Mouse (Mus musculus) heart, postnatal 0 days (tissue): ENCODE measurements around the gene Tor3a. TPM values are rescaled to one million over a fixed set of nuclear protein-coding genes. Genes with fewer than 3 reads are reported as not detected.

Experiments used
- ATAC-seq: fragments of 200-750 bp; cut with Nextera tagmentation; 2 replicates; pipeline ENCODE4 v1.8.0; 2017; ENCODE audit warnings: low read depth, moderate number of reproducible peaks, moderate library complexity; ENCODE audit not compliant: insufficient read depth
- DNase-seq: peaks from one replicate; pipeline ENCODE4 v3.0.0-alpha.2; 2016; ENCODE audit warnings: low spot score
- H3K27ac ChIP-seq: fragments of 300-500 bp; sonication (generic); 2 replicates; pipeline ENCODE4 v1.5.1; 2014; ENCODE audit warnings: low read depth, mild to moderate bottlenecking
- H3K27me3 ChIP-seq: fragments of 300-500 bp; sonication (generic); 2 replicates; pipeline ENCODE4 v1.6.1; 2014; ENCODE audit warnings: low read length, mixed read lengths; ENCODE audit not compliant: control insufficient read depth, insufficient read depth
- H3K36me3 ChIP-seq: fragments of 300-500 bp; sonication (generic); replicated peaks from 2 replicates; pipeline ENCODE4 v1.6.1; 2014; ENCODE audit warnings: low read length, mixed read lengths; ENCODE audit not compliant: control insufficient read depth, insufficient read depth
- H3K4me1 ChIP-seq: fragments of 300-500 bp; sonication (generic); 2 replicates; pipeline ENCODE4 v1.6.1; 2014; ENCODE audit warnings: antibody characterized with exemption; ENCODE audit not compliant: control insufficient read depth, insufficient read depth
- H3K4me2 ChIP-seq: fragments of 300-500 bp; sonication (generic); 2 replicates; pipeline ENCODE4 v1.6.1; 2014; ENCODE audit warnings: low read depth, mild to moderate bottlenecking, low read length, moderate library complexity
- H3K4me3 ChIP-seq: fragments of 300-500 bp; sonication (generic); 2 replicates; pipeline ENCODE4 v1.5.1; 2014; ENCODE audit warnings: low read depth, low read length
- H3K9ac ChIP-seq: fragments of 300-500 bp; sonication (generic); replicated peaks from 2 replicates; pipeline ENCODE4 v1.6.1; 2014; ENCODE audit warnings: low read depth, low read length, mixed read lengths
- H3K9me3 ChIP-seq: fragments of 300-500 bp; sonication (generic); replicated peaks from 2 replicates; pipeline ENCODE4 v1.6.1; 2016; ENCODE audit warnings: low read length; ENCODE audit not compliant: control insufficient read depth
- CTCF ChIP-seq: IDR thresholded peaks from 2 replicates; pipeline ENCODE4 v1.5.1; 2016; ENCODE audit warnings: antibody characterized with exemption, control low read depth, low read depth
- EP300 ChIP-seq: IDR thresholded peaks from 2 replicates; pipeline ENCODE4 v1.6.1; 2016; ENCODE audit warnings: antibody characterized with exemption, low read depth
- WGBS: fragments of 180-500 bp; shearing (Covaris S2); extraction: QIAGEN DNeasy Blood & Tissue Kit; methylation state at CpG from one replicate; pipeline ENCODE4 v1.1.7; 2014; 5-methylcytosine and 5-hydroxymethylcytosine counted together
- polyA plus RNA-seq: library from polyadenylated mRNA; unstranded; fragments of >200 nt; fragmentation: Nextera tagmentation; extraction: Ambion mirVana; gene quantifications from 2 replicates; pipeline ENCODE4 v1.2.1, GENCODE M21; 2015
- total RNA-seq: library from RNA; depleted of rRNA; stranded (reverse); fragments of >200 nt; gene quantifications from 2 replicates; pipeline ENCODE4 v1.2.3, GENCODE M21; 2014; ENCODE audit warnings: low replicate concordance

Gene Tor3a
- total and polyA plus RNA-seq, 2 experiments from 2014 or later, result 7.1 to 59.8 TPM

- peaks cover 4% of the 10 kb centered on the region; the same call in 1 of the 2 replicates for H3K4me1 ChIP-seq
- H3K27ac ChIP-seq, result no peak overlapping the region
- ATAC-seq (no peak), DNase-seq (peak; percentile 71)
- H3K36me3 ChIP-seq, result peaks cover 17% of the 10 kb centered on the region
- H3K4me3 ChIP-seq, result no peak overlapping the region
- no peak overlapping the region for H3K4me2 ChIP-seq
- no peak overlapping the region for H3K9ac ChIP-seq
- WGBS, result 17% methylated on average over 12 of the region's 12 CpGs
- no peaks in the 10 kb centered on the region for H3K9me3 ChIP-seq
- TF ChIP-seq EP300 (no peak), CTCF (peak; percentile 89)
- H3K27me3 ChIP-seq, result no peaks in the 10 kb centered on the region
These were observed 2.0 kb upstream of the Tor3a start for GRCm38 (mm10) chr1:156676171-156676570.

GRCm38 (mm10) chr1:156673476-156674194 lies 521 bp downstream of the Tor3a start:
- Histone ChIP-seq H3K4me2 (peak overlapping the region; percentile 89), H3K9me3 (no peaks in the 10 kb centered on the region), H3K4me3 (peak overlapping the region; percentile 72), H3K36me3 (no peaks in the 10 kb centered on the region), H3K27me3 (no peaks in the 10 kb centered on the region), H3K27ac (peak overlapping the region; percentile 65), H3K9ac (peak overlapping the region; percentile 71), H3K4me1 (peaks cover 10% of the 10 kb centered on the region; the same call in 1 of the 2 replicates)
- TF ChIP-seq CTCF, result no peak
- no peak for TF ChIP-seq EP300
- DNase-seq (no peak), ATAC-seq (peak; percentile 30)
- WGBS, result under 1% methylated on average over 29 of the region's 29 CpGs

DNA sequence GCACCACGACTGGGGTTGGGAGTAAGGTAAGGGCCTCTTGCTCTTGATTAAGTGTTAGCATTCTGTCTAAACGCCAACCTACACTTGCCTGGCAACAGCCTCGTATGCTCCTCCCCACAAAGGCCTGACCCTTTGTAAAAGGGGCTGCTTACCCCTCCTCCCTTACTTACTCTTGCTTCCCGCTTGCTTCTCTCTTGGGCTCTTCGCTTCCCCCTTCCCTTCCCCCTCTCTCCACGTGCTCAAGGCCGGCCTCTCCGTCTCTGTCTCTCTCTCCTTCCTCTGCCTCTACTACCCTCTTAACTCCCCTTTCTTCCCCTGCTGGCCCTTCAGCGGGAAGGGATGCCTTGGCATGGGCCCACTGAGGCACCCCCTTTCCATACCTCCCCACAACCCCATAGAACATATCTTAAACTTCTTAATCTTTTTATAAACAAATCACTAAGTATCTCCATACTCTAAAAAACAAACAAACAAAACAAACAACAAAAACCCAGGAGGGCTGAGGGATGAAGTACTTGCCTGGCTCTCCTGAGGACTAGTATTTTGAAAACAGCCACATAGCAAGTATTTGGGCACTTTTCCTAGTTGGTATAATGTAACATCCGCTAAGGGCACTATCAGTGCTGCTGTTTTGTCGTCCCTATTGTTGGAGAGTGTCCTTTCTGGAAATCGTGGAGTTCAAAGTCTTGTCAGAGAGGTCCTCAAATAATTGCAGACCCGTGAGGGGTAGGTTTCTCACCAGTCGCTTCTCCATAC lies 1.3 kb downstream of the Tor3a start:
- peak overlapping the region; percentile 65 for H3K27ac ChIP-seq
- no peaks in the 10 kb centered on the region for H3K9me3 ChIP-seq
- H3K36me3 ChIP-seq, result no peaks in the 10 kb centered on the region
- H3K4me2 ChIP-seq, result peak overlapping the region; percentile 89
- ATAC-seq, result no peak; the same call in 1 of the 2 replicates
- H3K9ac ChIP-seq, result peak overlapping the region; percentile 71
- H3K27me3 ChIP-seq, result no peaks in the 10 kb centered on the region
- H3K4me1 ChIP-seq, result peaks cover 17% of the 10 kb centered on the region; the same call in 1 of the 2 replicates
- WGBS, result 27% methylated on average over 14 of the region's 14 CpGs
- TF ChIP-seq CTCF (no peak), EP300 (no peak)
- H3K4me3 ChIP-seq, result peak overlapping the region; percentile 72
- DNase-seq, result peak; percentile 46

- Histone ChIP-seq H3K4me2 (no peak overlapping the region), H3K4me3 (no peak overlapping the region), H3K4me1 (peaks cover 24% of the 10 kb centered on the region), H3K9me3 (no peaks in the 10 kb centered on the region), H3K9ac (no peak overlapping the region), H3K36me3 (no peaks in the 10 kb centered on the region), H3K27ac (no peak overlapping the region), H3K27me3 (no peaks in the 10 kb centered on the region)
- DNase-seq, result no peak
- ATAC-seq, result no peak
- WGBS, result 91% methylated on average over 3 of the region's 3 CpGs
- TF ChIP-seq CTCF (no peak), EP300 (no peak)
These were observed 2.2 kb downstream of the Tor3a start for GRCm38 (mm10) chr1:156671921-156672320.

- TF ChIP-seq CTCF (no peak), EP300 (no peak)
- H3K9ac ChIP-seq, result no peak overlapping the region
- no peaks in the 10 kb centered on the region for H3K9me3 ChIP-seq
- no peak overlapping the region for H3K4me2 ChIP-seq
- no peak for DNase-seq
- H3K36me3 ChIP-seq, result no peaks in the 10 kb centered on the region
- no peak overlapping the region for H3K4me3 ChIP-seq
- H3K27me3 ChIP-seq, result no peaks in the 10 kb centered on the region
- ATAC-seq, result no peak
- 57% methylated on average over 11 of the region's 11 CpGs for WGBS
- peaks cover 21% of the 10 kb centered on the region; the same call in 1 of the 2 replicates for H3K4me1 ChIP-seq
- no peak overlapping the region for H3K27ac ChIP-seq
These were observed 4.8 kb downstream of the Tor3a start for GRCm38 (mm10) chr1:156669208-156669983.
